Mouse (Mus musculus): ENCODE results near the gene Tgfa. TPM values are rescaled to one million over a fixed set of nuclear protein-coding genes. Genes with fewer than 3 reads are reported as not detected.

The Tgfa gene
- polyA plus RNA-seq, 1 experiment: 10.0 TPM

DNA sequence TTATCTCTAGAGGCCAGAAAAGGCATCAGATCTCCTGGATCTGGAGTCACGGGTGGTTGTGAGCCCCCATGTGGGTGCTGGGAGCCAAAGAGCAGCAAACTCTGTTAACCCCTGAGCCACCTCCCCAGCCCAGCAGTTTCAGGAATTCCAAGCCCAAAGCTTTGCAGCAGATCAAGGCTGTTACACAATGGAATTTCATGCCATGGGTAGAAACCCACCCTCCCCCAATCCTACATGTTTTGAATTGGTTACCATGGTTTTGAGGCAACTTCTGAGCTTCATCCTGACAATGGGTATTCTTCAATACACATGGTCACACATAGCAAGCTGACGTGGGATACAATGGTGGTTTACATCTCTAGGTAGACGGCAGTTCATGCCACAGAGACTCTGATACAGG lies 49.8 kb downstream of the Tgfa start:
- DNase-seq (ENCODE audit: low read depth): no peak
- TF ChIP-seq CTCF (IDR thresholded peaks at IDR 0.05; ENCODE audit: borderline replicate concordance, extremely low read depth, insufficient read depth, insufficient read length) (no peak), POLR2A (IDR thresholded peaks at IDR 0.05; ENCODE audit: borderline replicate concordance, extremely low read depth, insufficient read depth, insufficient read length, poor library complexity, severe bottlenecking) (no peak)

- TF ChIP-seq POLR2A (IDR thresholded peaks at IDR 0.05; ENCODE audit: borderline replicate concordance, extremely low read depth, insufficient read depth, insufficient read length, poor library complexity, severe bottlenecking) (no peak), CTCF (IDR thresholded peaks at IDR 0.05; ENCODE audit: borderline replicate concordance, extremely low read depth, insufficient read depth, insufficient read length) (no peak)
- peak; percentile 72 for DNase-seq (ENCODE audit: low read depth)
These were observed 50.9 kb downstream of the Tgfa start for GRCm38 (mm10) chr6:86245965-86246364.

GRCm38 (mm10) chr6:86248562-86248961 lies 53.5 kb downstream of the Tgfa start:
- TF ChIP-seq CTCF (IDR thresholded peaks at IDR 0.05; ENCODE audit: borderline replicate concordance, extremely low read depth, insufficient read depth, insufficient read length): no peak
- TF ChIP-seq POLR2A (IDR thresholded peaks at IDR 0.05; ENCODE audit: borderline replicate concordance, extremely low read depth, insufficient read depth, insufficient read length, poor library complexity, severe bottlenecking): no peak
- peak; percentile 51 for DNase-seq (ENCODE audit: low read depth)

DNA sequence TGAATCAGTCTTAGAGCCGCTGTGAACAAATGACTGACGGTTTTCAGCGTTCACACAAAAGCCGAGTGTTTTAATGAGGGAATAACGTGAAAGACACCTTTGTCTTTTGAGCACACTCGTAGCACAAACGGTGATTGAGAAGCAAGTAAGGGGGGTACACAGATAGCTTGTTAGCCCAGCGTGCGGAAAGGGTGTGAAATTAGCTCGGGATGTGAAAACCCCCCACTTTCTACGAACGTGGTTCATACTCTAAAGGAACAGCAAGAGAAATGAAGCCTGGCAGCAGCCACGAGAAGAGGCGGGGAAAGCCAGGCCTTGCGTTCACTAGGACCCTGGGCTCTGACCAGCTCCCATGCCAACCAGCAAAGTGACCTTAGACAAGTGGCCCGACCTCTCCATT lies 54.0 kb downstream of the Tgfa start:
- DNase-seq (ENCODE audit: low read depth): peak; percentile 94

GRCm38 (mm10) chr6:86250236-86250635 lies 55.2 kb downstream of the Tgfa start:
- DNase-seq (ENCODE audit: low read depth): no peak
- TF ChIP-seq CTCF (IDR thresholded peaks at IDR 0.05; ENCODE audit: borderline replicate concordance, extremely low read depth, insufficient read depth, insufficient read length): no peak
- no peak for TF ChIP-seq POLR2A (IDR thresholded peaks at IDR 0.05; ENCODE audit: borderline replicate concordance, extremely low read depth, insufficient read depth, insufficient read length, poor library complexity, severe bottlenecking)

More for the DNA sequence above, 54.0 kb downstream of the Tgfa start:
- TF ChIP-seq POLR2A (IDR thresholded peaks at IDR 0.05; ENCODE audit: borderline replicate concordance, extremely low read depth, insufficient read depth, insufficient read length, poor library complexity, severe bottlenecking) (no peak), CTCF (IDR thresholded peaks at IDR 0.05; ENCODE audit: borderline replicate concordance, extremely low read depth, insufficient read depth, insufficient read length) (no peak)

GRCm38 (mm10) chr6:86250830-86251229 lies 55.8 kb downstream of the Tgfa start:
- TF ChIP-seq POLR2A (IDR thresholded peaks at IDR 0.05; ENCODE audit: borderline replicate concordance, extremely low read depth, insufficient read depth, insufficient read length, poor library complexity, severe bottlenecking): no peak
- no peak for TF ChIP-seq CTCF (IDR thresholded peaks at IDR 0.05; ENCODE audit: borderline replicate concordance, extremely low read depth, insufficient read depth, insufficient read length)
- DNase-seq (ENCODE audit: low read depth): peak; percentile 49

DNA sequence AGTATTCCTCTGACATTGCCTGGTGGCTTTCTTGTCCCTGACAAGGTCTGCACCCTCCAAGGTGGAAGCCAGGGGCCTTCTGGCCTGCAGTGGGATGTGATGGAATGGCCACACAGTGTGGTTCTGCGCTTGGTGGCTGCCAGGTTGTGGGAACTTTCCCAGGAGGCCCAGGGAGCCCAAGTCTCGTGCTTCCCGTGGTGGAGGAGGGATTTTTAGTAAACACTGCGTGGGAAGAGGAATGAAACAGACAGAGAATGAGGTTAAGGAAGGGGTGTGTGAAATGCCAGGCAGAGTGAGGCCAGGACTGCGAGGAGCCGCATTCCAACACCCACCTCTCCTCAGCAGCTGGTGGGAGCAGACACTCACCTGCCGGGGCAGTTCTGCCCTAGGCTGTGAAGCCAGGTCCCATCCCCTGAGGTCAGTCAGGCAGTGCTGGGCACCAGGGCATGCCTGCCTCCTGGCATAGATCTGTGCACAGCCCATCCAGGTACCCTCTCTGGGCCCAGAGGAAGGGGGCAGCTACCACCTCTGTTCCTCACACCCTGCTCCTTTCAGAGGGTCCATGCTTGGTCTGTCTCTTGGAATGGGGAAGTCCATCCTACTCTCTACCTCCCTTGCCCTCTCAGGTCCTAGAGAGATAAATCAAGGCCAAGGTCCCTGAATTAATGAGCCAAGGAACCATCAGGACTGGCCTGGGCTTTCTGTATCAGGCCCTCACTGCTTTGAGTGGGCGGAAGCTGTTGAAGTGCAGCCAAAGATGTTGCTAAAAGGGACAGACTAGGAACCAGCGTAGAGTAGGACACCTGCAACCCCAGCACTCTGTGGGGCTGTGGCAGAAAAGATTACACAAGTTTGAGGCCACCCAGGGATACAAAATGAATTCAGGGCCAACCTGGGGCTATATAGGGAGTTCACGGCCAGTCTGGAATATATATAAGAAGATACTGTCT lies 57.4 kb downstream of the Tgfa start:
- no peak for TF ChIP-seq CTCF (IDR thresholded peaks at IDR 0.05; ENCODE audit: borderline replicate concordance, extremely low read depth, insufficient read depth, insufficient read length)
- no peak for DNase-seq (ENCODE audit: low read depth)

- TF ChIP-seq CTCF (IDR thresholded peaks at IDR 0.05; ENCODE audit: borderline replicate concordance, extremely low read depth, insufficient read depth, insufficient read length): no peak
- no peak for TF ChIP-seq POLR2A (IDR thresholded peaks at IDR 0.05; ENCODE audit: borderline replicate concordance, extremely low read depth, insufficient read depth, insufficient read length, poor library complexity, severe bottlenecking)
These were observed 60.9 kb downstream of the Tgfa start for GRCm38 (mm10) chr6:86255899-86256298.

GRCm38 (mm10) chr6:86259242-86259641 lies 64.2 kb downstream of the Tgfa start:
- TF ChIP-seq POLR2A (IDR thresholded peaks at IDR 0.05; ENCODE audit: borderline replicate concordance, extremely low read depth, insufficient read depth, insufficient read length, poor library complexity, severe bottlenecking) (no peak), CTCF (IDR thresholded peaks at IDR 0.05; ENCODE audit: borderline replicate concordance, extremely low read depth, insufficient read depth, insufficient read length) (no peak)
- no peak for DNase-seq (ENCODE audit: low read depth)

More at GRCm38 (mm10) chr6:86255899-86256298, 60.9 kb downstream of the Tgfa start:
- DNase-seq (ENCODE audit: low read depth): no peak

DNA sequence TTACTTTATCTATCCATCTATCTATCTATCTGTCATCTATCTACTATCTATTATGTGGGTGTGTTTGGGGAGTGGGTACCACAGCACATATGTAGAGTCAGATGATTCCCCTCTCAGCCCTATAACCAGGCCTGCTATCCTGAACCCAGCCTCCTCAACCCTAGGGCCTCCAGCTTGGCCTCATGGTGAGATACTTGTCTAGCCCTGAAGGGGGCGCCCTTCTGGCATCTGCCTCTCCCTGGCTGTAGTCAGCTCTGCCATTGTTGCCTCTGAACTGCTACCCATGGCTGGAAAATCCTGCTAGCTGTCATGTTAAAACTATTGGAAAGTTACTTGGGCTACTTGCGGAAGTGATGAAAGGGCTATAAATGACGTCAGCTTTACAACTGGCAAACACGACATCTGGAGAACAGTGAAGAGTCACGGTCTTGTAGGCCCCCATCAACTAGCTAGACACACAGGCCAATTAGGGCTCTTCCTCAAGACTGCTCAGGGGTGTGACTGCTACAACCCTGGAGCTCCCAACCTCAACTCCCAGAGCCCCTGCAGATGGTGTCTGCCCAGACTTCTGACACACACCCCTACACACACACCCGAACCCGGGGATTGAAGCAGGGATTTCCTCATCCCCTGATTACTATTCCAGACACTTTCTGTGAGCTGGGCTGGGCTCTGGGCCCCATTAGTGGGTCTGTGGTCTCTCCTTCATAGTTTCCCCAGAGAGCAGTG lies 65.5 kb downstream of the Tgfa start:
- DNase-seq (ENCODE audit: low read depth): no peak
- TF ChIP-seq CTCF (IDR thresholded peaks at IDR 0.05; ENCODE audit: borderline replicate concordance, extremely low read depth, insufficient read depth, insufficient read length) (no peak), POLR2A (IDR thresholded peaks at IDR 0.05; ENCODE audit: borderline replicate concordance, extremely low read depth, insufficient read depth, insufficient read length, poor library complexity, severe bottlenecking) (no peak)

- no peak for DNase-seq (ENCODE audit: low read depth)
- TF ChIP-seq CTCF (IDR thresholded peaks at IDR 0.05; ENCODE audit: borderline replicate concordance, extremely low read depth, insufficient read depth, insufficient read length) (no peak), POLR2A (IDR thresholded peaks at IDR 0.05; ENCODE audit: borderline replicate concordance, extremely low read depth, insufficient read depth, insufficient read length, poor library complexity, severe bottlenecking) (no peak)
These were observed 71.8 kb downstream of the Tgfa start for GRCm38 (mm10) chr6:86266786-86267185.
